ENCODE assay signal across 18 mouse cellular contexts in the genomic region with DNA sequence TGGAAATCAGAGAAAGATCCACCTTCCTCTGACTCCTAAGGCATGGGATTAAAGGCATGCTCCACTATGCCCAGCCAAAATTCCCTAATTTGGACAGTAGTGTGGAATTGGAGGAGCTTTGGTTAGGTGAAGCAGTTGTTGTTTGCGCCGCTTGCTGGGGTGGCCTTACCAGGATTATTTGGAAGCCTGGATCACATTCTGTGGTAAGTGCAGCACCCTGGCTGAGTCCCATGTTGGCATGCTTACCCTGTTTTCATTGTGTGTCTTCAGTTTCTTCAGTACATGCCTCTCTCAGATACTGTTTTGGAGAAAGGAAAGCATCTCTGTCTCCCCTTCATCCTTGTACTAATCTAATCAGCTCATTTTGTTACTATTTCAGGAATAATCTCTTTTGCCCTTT. TPM values are rescaled to one million over a fixed set of nuclear protein-coding genes. Genes with fewer than 3 reads are reported as not detected.
DNase-seq lines count a peak whose midpoint lies in the region; ATAC-seq lines count a peak whose summit lies in the region.
"Had no signal": no experiment of that assay in that cellular context is flagged by ENCODE, and none has a peak within 500 bp of the region (broad histone marks: within the 10 kb centered on the region; RNA-seq: fewer than 3 reads in every experiment).

No protein-coding gene starts in this region.

- H3K36me3 ChIP-seq in heart, embryonic 16.5 days (ENCODE audit: control insufficient read depth, insufficient read depth) = no peaks in the 10 kb centered on the region
- H3K36me3 ChIP-seq: stomach, embryonic 15.5 days had no signal

- 65% methylated on average over 2 of the region's 2 CpGs for WGBS in heart, embryonic 16.5 days

- no peak for ATAC-seq in heart, embryonic 16.5 days (replicated peaks; ENCODE audit: extremely low read depth, insufficient read depth, low FRiP score)
- ATAC-seq: forebrain, embryonic 14.5 days; intestine, embryonic 15.5 days had no signal

- peak overlapping the region; percentile 41; the same call in 1 of the 2 replicates for H3K9ac ChIP-seq in heart, embryonic 16.5 days (ENCODE audit: low read length)
- H3K9ac ChIP-seq: intestine, embryonic 15.5 days; limb, embryonic 12.5 days; stomach, embryonic 15.5 days had no signal

- peak overlapping the region; percentile 51; the same call in 1 of the 2 replicates for H3K27ac ChIP-seq in heart, embryonic 16.5 days (ENCODE audit: low read length)
- H3K27ac ChIP-seq: hindbrain, embryonic 10.5 days; intestine, embryonic 15.5 days; limb, embryonic 12.5 days; stomach, embryonic 15.5 days had no signal

- H3K4me2 ChIP-seq in heart, embryonic 16.5 days (ENCODE audit: low read depth, low read length) = peak overlapping the region; percentile 38; the same call in 1 of the 2 replicates
- H3K4me2 ChIP-seq: intestine, embryonic 15.5 days; limb, embryonic 12.5 days; stomach, embryonic 15.5 days had no signal

- H3K4me3 ChIP-seq in heart, embryonic 16.5 days (ENCODE audit: low read length) = no peak overlapping the region
- H3K4me3 ChIP-seq: hindbrain, embryonic 10.5 days; intestine, embryonic 15.5 days; limb, embryonic 12.5 days; stomach, embryonic 15.5 days had no signal

- intact Hi-C loops in heart, postnatal 25 days (cut with DNase I) = no loop called here

- no peaks in the 10 kb centered on the region for H3K27me3 ChIP-seq in heart, embryonic 16.5 days (ENCODE audit: control insufficient read depth, insufficient read depth, low read length)
- H3K27me3 ChIP-seq: intestine, embryonic 15.5 days; limb, embryonic 12.5 days; stomach, embryonic 15.5 days had no signal

- H3K9me3 ChIP-seq in heart, embryonic 16.5 days (replicated peaks; ENCODE audit: control insufficient read depth, low read length) = no peaks in the 10 kb centered on the region
- H3K9me3 ChIP-seq: hindbrain, embryonic 10.5 days; intestine, embryonic 15.5 days; limb, embryonic 12.5 days; stomach, embryonic 15.5 days had no signal

- peak; percentile 55 for DNase-seq in gastrocnemius, adult 18-20 months (ENCODE audit: low spot score)
- no peak for DNase-seq in gastrocnemius, postnatal 4 days (ENCODE audit: low spot score in 2 of 2)
- DNase-seq in heart, postnatal 25 days (ENCODE audit: low spot score) = no peak
- DNase-seq in retina, adult 2 months (ENCODE audit: low read depth, low spot score) = peak; percentile 67
- no peak for DNase-seq in retina, embryonic 14.5 days (ENCODE audit: low spot score)
- DNase-seq in lung, postnatal 25 days (ENCODE audit: low spot score) = no peak
- no peak for DNase-seq in adrenal gland, postnatal 10 days
- DNase-seq: cerebellum, adult 11-12 months; cerebellum, postnatal 36 days; kidney, postnatal 4 days; midbrain, embryonic 14.5 days; thymus, postnatal 14 days had no signal

- H3K4me1 ChIP-seq in heart, embryonic 16.5 days (ENCODE audit: control insufficient read depth, insufficient read depth, low read length) = peaks cover 36% of the 10 kb centered on the region

RNA-seq across cellular contexts. Expression of a gene that starts 4.6 kb away (rescaled TPM):
- 100 to 1,000 TPM; 107 to 134 TPM for total RNA-seq in gastrocnemius, adult 18-20 months (2021)
- total RNA-seq in gastrocnemius, postnatal 4 days (2021) = 100 to 1,000 TPM; 108 to 129 TPM
- 113 and 115 TPM in 2 replicates for polyA plus RNA-seq in heart, embryonic 16.5 days (2015; fragmentation: Nextera tagmentation; extraction: Ambion mirVana)
- total RNA-seq in heart, postnatal 25 days (2021) = 100 to 1,000 TPM; 152 to 167 TPM
- total RNA-seq in adrenal gland, postnatal 10 days (2021) = 100 to 1,000 TPM; 143 to 175 TPM

RNA-seq across cellular contexts. Expression of a gene that starts 26.9 kb away (rescaled TPM):
- 10 to 100 TPM; 22.2 to 28.1 TPM for total RNA-seq in gastrocnemius, adult 18-20 months (2021)
- total RNA-seq in gastrocnemius, postnatal 4 days (2021) = 10 to 100 TPM; 47.9 to 48.5 TPM
- polyA plus RNA-seq in heart, embryonic 16.5 days (2015; fragmentation: Nextera tagmentation; extraction: Ambion mirVana) = 20.3 and 23.4 TPM in 2 replicates
- total RNA-seq in heart, postnatal 25 days (2021) = 10 to 100 TPM; 27.9 to 28.7 TPM
- total RNA-seq in adrenal gland, postnatal 10 days (2021) = 10 to 100 TPM; 55.4 to 56.4 TPM

RNA-seq across cellular contexts. Expression of a gene that starts 27.0 kb away (rescaled TPM):
- total RNA-seq in gastrocnemius, adult 18-20 months (2021) = 10 to 100 TPM; 51.0 to 55.1 TPM
- total RNA-seq in gastrocnemius, postnatal 4 days (2021) = 10 to 100 TPM; 51.0 to 55.2 TPM
- 59.6 and 68.9 TPM in 2 replicates for polyA plus RNA-seq in heart, embryonic 16.5 days (2015; fragmentation: Nextera tagmentation; extraction: Ambion mirVana)
- 10 to 100 TPM; 61.9 to 62.3 TPM for total RNA-seq in heart, postnatal 25 days (2021)
- 10 to 100 TPM; 85.9 to 93.7 TPM for total RNA-seq in adrenal gland, postnatal 10 days (2021)

Comparison
In these comparisons a context has a peak if more than half of its experiments do, and no peak if none do; other contexts are left out.
1. DNase-seq: peak in gastrocnemius, adult 18-20 months (single experiment) and retina, adult 2 months (single experiment); none in gastrocnemius, postnatal 4 days (0 of 2), heart, postnatal 25 days (single experiment), retina, embryonic 14.5 days (single experiment), lung, postnatal 25 days (single experiment) and adrenal gland, postnatal 10 days (single experiment).